ENCODE assay signal across 8 mouse cellular contexts in genomic region chr13:35969431-35969721, GRCm38 (mm10). TPM values are rescaled to one million over a fixed set of nuclear protein-coding genes. Genes with fewer than 3 reads are reported as not detected.
A peak's percentile ranks its signal among the peaks of the same experiment; 100 is the strongest.
DNase-seq lines count a peak whose midpoint lies in the region; ATAC-seq and TF ChIP-seq lines count a peak whose summit lies in the region.

No protein-coding gene starts in this region.

- no peak overlapping the region for H3K27ac ChIP-seq in heart, embryonic 11.5 days (ENCODE audit: low read depth, low read length)
- H3K27ac ChIP-seq in brown adipose tissue, adult 24 weeks (replicated peaks; ENCODE audit: low read depth, low read length): no peak overlapping the region
- no peak overlapping the region for H3K27ac ChIP-seq in heart, embryonic 15.5 days
- peak overlapping the region; percentile 69; the same call in 1 of the 2 replicates for H3K27ac ChIP-seq in liver, postnatal 0 days (ENCODE audit: low read depth)

- H3K4me1 ChIP-seq in heart, embryonic 11.5 days (ENCODE audit: control insufficient read depth, insufficient read depth, low read length): peaks cover 3% of the 10 kb centered on the region; the same call in 1 of the 2 replicates
- no peaks in the 10 kb centered on the region for H3K4me1 ChIP-seq in brown adipose tissue, adult 24 weeks (ENCODE audit: control insufficient read depth, insufficient read depth, insufficient read length, low read length)
- H3K4me1 ChIP-seq in heart, embryonic 15.5 days (replicated peaks): peaks cover 19% of the 10 kb centered on the region
- H3K4me1 ChIP-seq in liver, postnatal 0 days (ENCODE audit: insufficient read depth): no peaks in the 10 kb centered on the region

- no peak for TF ChIP-seq EP300 in liver, postnatal 0 days (IDR thresholded peaks at IDR 0.05; ENCODE audit: low read depth)

- peak overlapping the region; percentile 87 for H3K4me2 ChIP-seq in heart, embryonic 11.5 days
- peak overlapping the region; percentile 99 for H3K4me2 ChIP-seq in heart, embryonic 15.5 days
- H3K4me2 ChIP-seq in liver, postnatal 0 days (ENCODE audit: low read depth, low read length): peak overlapping the region; percentile 80

- peaks cover 8% of the 10 kb centered on the region; the same call in 1 of the 2 replicates for H3K27me3 ChIP-seq in heart, embryonic 11.5 days (ENCODE audit: control insufficient read depth, insufficient read depth, low read length)
- 0 out of 2 replicates have a peak, but pooled peaks cover 3% of the 10 kb centered on the region for H3K27me3 ChIP-seq in heart, embryonic 15.5 days
- H3K27me3 ChIP-seq in liver, postnatal 0 days (ENCODE audit: insufficient read depth, low read length): peaks cover 33% of the 10 kb centered on the region

- H3K9ac ChIP-seq in heart, embryonic 11.5 days (ENCODE audit: low read depth, low read length): peak overlapping the region; percentile 79
- H3K9ac ChIP-seq in heart, embryonic 15.5 days: peak overlapping the region; percentile 65
- peak overlapping the region; percentile 76 for H3K9ac ChIP-seq in liver, postnatal 0 days (replicated peaks)

- no peaks in the 10 kb centered on the region for H3K36me3 ChIP-seq in heart, embryonic 11.5 days (ENCODE audit: control insufficient read depth, insufficient read depth, low read length)
- H3K36me3 ChIP-seq in heart, embryonic 15.5 days: no peaks in the 10 kb centered on the region
- H3K36me3 ChIP-seq in liver, postnatal 0 days (replicated peaks; ENCODE audit: insufficient read depth, low read length): no peaks in the 10 kb centered on the region

- no peak for ATAC-seq in heart, embryonic 11.5 days (replicated peaks; ENCODE audit: insufficient number of reproducible peaks, low FRiP score, low TSS enrichment)
- ATAC-seq in heart, embryonic 15.5 days (replicated peaks; ENCODE audit: insufficient number of reproducible peaks, insufficient read depth, low FRiP score, low read depth): no peak
- 0 out of 2 replicates have a peak, but pooled peaks have one; percentile 1 for ATAC-seq in liver, postnatal 0 days
- ATAC-seq in inflammation-experienced regulatory T-cells, adult 6 months: no peak

- intact Hi-C loops in heart, postnatal 25 days (cut with DNase I): no loop called here

- no peak for TF ChIP-seq CTCF in liver, postnatal 0 days (IDR thresholded peaks at IDR 0.05; ENCODE audit: low read depth)

- WGBS in heart, embryonic 11.5 days (ENCODE audit: insufficient replicate concordance): under 1% methylated on average over 18 of the region's 18 CpGs
- WGBS in heart, embryonic 15.5 days: under 1% methylated on average over 18 of the region's 18 CpGs
- WGBS in liver, postnatal 0 days (ENCODE audit: insufficient replicate concordance): 1% methylated on average over 18 of the region's 18 CpGs

- no peak for DNase-seq in heart, postnatal 25 days (ENCODE audit: low spot score)
- DNase-seq in liver, postnatal 0 days: peak; percentile 21
- no peak for DNase-seq in cerebellum, adult 9-10 months
- no peak for DNase-seq in lung, postnatal 14 days

- H3K9me3 ChIP-seq in heart, embryonic 11.5 days (replicated peaks; ENCODE audit: control insufficient read depth, low read length): no peaks in the 10 kb centered on the region
- H3K9me3 ChIP-seq in heart, embryonic 15.5 days (replicated peaks): no peaks in the 10 kb centered on the region
- no peaks in the 10 kb centered on the region for H3K9me3 ChIP-seq in liver, postnatal 0 days (ENCODE audit: low read length)

- H3K4me3 ChIP-seq in heart, embryonic 11.5 days (ENCODE audit: low read depth, low read length): peak overlapping the region; percentile 69
- peak overlapping the region; percentile 60 for H3K4me3 ChIP-seq in brown adipose tissue, adult 24 weeks (ENCODE audit: insufficient read depth, low read depth, low read length)
- H3K4me3 ChIP-seq in heart, embryonic 15.5 days: peak overlapping the region; percentile 65
- H3K4me3 ChIP-seq in liver, postnatal 0 days (ENCODE audit: low read depth, low read length): peak overlapping the region; percentile 56

RNA-seq across cellular contexts. Expression of gene Ppp1r3g, which starts 10.7 kb away (rescaled TPM):
- polyA plus RNA-seq in heart, embryonic 11.5 days (2014; fragmentation: Nextera tagmentation; extraction: Ambion mirVana): 4.4 and 4.7 TPM in 2 replicates
- total RNA-seq in heart, postnatal 25 days (2021): under 1 TPM; 0.45 to 0.47 TPM
- polyA plus RNA-seq in brown adipose tissue, adult 24 weeks (2012; ENCODE audit: insufficient read depth, insufficient read length, missing spikeins): not detected in 2 replicates
- 4.9 and 5.1 TPM in 2 replicates for polyA plus RNA-seq in heart, embryonic 15.5 days (2015; fragmentation: Nextera tagmentation; extraction: Ambion mirVana)
- polyA plus RNA-seq in liver, postnatal 0 days (2015; fragmentation: Nextera tagmentation; extraction: Ambion mirVana): 2.2 and 4.3 TPM in 2 replicates
- polyA plus RNA-seq in inflammation-experienced regulatory T-cells, adult 6 months (2017; shearing (Covaris generic)): under 1 TPM in 1 of 3 experiments, not detected in 2; 0.19 TPM
